Mouse (Mus musculus) spleen, postnatal 36 days (tissue): ENCODE measurements around the gene Jph3.

ENCODE experiments used
- DNase-seq, 2 experiments: peaks; one replicate each; pipeline ENCODE4 v3.0.0; 2022; ENCODE audit warnings: low spot score in 2 of 2, mixed read lengths in 1 of 2

Jph3 gene

GRCm38 (mm10) chr8:121782493-121782892 lies 53.1 kb downstream of the Jph3 start:
- no peak for DNase-seq

GRCm38 (mm10) chr8:121786542-121786941 lies 57.1 kb downstream of the Jph3 start:
- no peak for DNase-seq

GRCm38 (mm10) chr8:121788786-121789185 lies 59.4 kb downstream of the Jph3 start:
- DNase-seq: peak; percentile 49 to 66

GRCm38 (mm10) chr8:121792159-121792558 lies 62.7 kb downstream of the Jph3 start:
- peak in 1 of 2 experiments; percentile 26 for DNase-seq

- DNase-seq: no peak
Observed at GRCm38 (mm10) chr8:121792627-121793026, 63.2 kb downstream of the Jph3 start.

GRCm38 (mm10) chr8:121794151-121794550 lies 64.7 kb downstream of the Jph3 start:
- DNase-seq: no peak

- no peak for DNase-seq
Observed at GRCm38 (mm10) chr8:121795461-121795860, 66.0 kb downstream of the Jph3 start.

- DNase-seq: peak in 1 of 2 experiments; percentile 14
Observed at GRCm38 (mm10) chr8:121796406-121796805, 67.0 kb downstream of the Jph3 start.

GRCm38 (mm10) chr8:121798401-121798800 lies 69.0 kb downstream of the Jph3 start:
- no peak for DNase-seq

GRCm38 (mm10) chr8:121804829-121805228 lies 75.4 kb downstream of the Jph3 start:
- no peak for DNase-seq

- DNase-seq: no peak
Observed at GRCm38 (mm10) chr8:121806126-121806525, 76.7 kb downstream of the Jph3 start.

- no peak for DNase-seq
Observed at GRCm38 (mm10) chr8:121808032-121808431, 78.6 kb downstream of the Jph3 start.

GRCm38 (mm10) chr8:121809524-121810155 lies 80.2 kb downstream of the Jph3 start:
- no peak for DNase-seq

- DNase-seq: no peak
Observed at GRCm38 (mm10) chr8:121811502-121811901, 82.1 kb downstream of the Jph3 start.

- DNase-seq: no peak
Observed at GRCm38 (mm10) chr8:121811931-121812570, 82.6 kb downstream of the Jph3 start.

GRCm38 (mm10) chr8:121818226-121818625 lies 88.8 kb downstream of the Jph3 start:
- DNase-seq: no peak

- DNase-seq: no peak
Observed at GRCm38 (mm10) chr8:121820840-121821239, 91.4 kb downstream of the Jph3 start.

- DNase-seq: no peak
Observed at GRCm38 (mm10) chr8:121821320-121821719, 91.9 kb downstream of the Jph3 start.

- no peak for DNase-seq
Observed at GRCm38 (mm10) chr8:121821770-121822169, 92.3 kb downstream of the Jph3 start.

GRCm38 (mm10) chr8:121827726-121828125 lies 98.3 kb downstream of the Jph3 start:
- no peak for DNase-seq

GRCm38 (mm10) chr8:121828376-121829023 lies 99.1 kb downstream of the Jph3 start:
- DNase-seq: no peak

GRCm38 (mm10) chr8:121829048-121829776 lies 99.8 kb downstream of the Jph3 start, which contains the start of gene Klhdc4:
TSS of gene Klhdc4 (minus strand) at chr8:121829569.
- peak; percentile 76 to 83 for DNase-seq
